Mouse (Mus musculus): ENCODE measurements around the gene Zbbx. TPM values are rescaled to one million over a fixed set of nuclear protein-coding genes. Genes with fewer than 3 reads are reported as not detected.

Zbbx gene
- 0.68 and 0.85 TPM in 2 replicates for polyA plus RNA-seq (2015; fragmentation: Nextera tagmentation; extraction: Ambion mirVana)

DNA sequence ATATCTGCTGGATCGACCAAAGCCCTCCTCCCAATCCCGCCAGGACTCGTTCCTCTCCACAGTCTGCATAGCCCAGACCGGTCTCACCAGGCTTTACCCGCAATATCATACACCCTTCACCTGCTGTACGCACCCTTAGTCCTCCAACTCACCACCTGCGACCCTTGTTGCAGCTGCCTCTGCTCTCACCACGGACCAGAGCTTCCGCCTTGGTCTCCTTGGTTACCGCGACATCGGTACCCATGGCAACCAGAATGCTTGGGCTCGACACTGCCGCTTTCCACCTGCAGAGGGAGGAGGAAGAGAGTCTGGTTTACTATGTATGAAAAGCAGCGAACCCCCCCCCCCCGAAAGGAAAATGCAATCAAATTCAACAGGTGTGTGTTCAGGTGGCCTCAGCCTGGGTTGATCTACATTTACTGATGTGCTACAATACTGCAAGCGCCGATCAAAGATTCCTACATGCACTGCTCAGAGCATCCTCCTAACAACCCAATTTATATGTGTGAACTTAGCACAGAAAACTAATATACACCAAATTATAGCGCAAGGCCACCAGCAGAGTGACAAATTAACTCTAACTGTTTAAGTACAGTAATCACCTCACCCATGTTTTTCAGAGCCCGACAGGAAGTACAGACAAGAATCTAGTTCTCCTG is at the start of gene Zbbx:
TSS of gene Zbbx (minus strand) at position 197 of the 659 bp plus-strand sequence.
- Histone ChIP-seq H3K9me3 (no peaks in the 10 kb centered on the region), H3K9ac (peak within 1 kb of the TSS; percentile 23; the same call in 1 of the 2 replicates), H3K36me3 (replicated peaks) (no peaks in the 10 kb centered on the region), H3K27me3 (replicated peaks) (no peaks in the 10 kb centered on the region), H3K27ac (no peak within 1 kb of the TSS), H3K4me3 (peak within 1 kb of the TSS; percentile 44), H3K4me1 (peaks cover 7% of the 10 kb centered on the region; the same call in 1 of the 2 replicates), H3K4me2 (peak within 1 kb of the TSS; percentile 72)
- peak; percentile 99 for ATAC-seq (replicated peaks)
- 14% methylated on average over 20 of the region's 20 CpGs for WGBS

DNA sequence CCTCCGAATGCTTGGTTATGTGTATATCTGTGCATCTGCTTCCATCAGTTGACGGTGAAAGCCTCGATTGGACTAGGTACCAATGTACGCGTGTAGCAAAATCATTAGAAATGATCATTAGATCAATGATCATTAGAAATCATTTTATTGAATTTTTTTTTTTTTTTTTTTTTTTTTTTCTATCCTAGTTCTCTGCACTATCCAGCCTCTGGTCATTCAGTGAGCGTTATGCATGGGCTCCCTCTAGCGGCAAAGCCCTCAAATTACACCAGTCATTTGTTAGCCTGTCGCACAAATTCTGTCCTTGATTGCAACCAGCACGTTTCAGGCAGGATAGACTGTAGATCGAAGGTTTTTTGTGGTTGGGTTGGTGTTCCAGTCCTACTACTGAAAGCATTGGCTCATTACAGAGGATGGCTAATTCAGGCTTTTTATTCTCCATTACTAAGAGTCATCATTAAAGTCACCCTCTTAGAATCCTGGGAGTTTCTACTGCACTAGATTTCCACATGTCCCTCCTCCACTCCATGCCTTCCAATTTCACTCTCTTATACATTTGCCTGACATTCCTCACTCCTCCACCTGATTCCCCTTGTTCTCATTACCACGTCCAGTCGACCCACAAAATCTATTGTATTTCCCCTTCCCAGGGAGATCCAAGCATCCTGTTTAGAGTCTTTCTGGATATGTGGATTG is 38.1 kb upstream of the Zbbx start:
- WGBS: 42% methylated on average over 12 of the region's 12 CpGs
- Histone ChIP-seq H3K4me1 (no peaks in the 10 kb centered on the region), H3K4me2 (no peak overlapping the region), H3K9ac (no peak overlapping the region), H3K36me3 (replicated peaks) (no peaks in the 10 kb centered on the region), H3K4me3 (no peak overlapping the region), H3K27ac (no peak overlapping the region), H3K27me3 (replicated peaks) (no peaks in the 10 kb centered on the region), H3K9me3 (no peaks in the 10 kb centered on the region)
- peak; percentile 52; the same call in 1 of the 2 replicates for ATAC-seq (replicated peaks)

DNA sequence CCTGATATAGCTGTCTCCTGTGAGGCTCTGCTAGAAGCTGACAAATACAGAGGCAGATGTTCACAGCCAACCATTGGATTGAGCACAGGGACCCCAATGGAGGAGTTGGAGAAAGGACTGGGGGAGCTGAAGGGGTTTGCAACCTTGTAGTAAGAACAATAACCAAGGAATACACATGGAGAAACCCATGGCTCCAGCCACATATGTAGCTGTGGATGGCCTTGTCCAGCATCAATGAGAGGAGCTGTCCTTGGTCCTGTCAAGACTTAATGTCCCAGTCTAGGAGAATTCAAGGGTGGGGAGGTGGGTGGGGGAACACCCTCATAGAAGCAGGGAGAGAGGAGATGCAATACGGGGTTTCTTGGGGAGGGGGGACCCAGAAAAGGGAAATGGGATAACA is 17.8 kb upstream of the Zbbx start:
- H3K9me3 ChIP-seq: no peaks in the 10 kb centered on the region
- no peak overlapping the region for H3K9ac ChIP-seq
- H3K4me1 ChIP-seq: no peaks in the 10 kb centered on the region
- no peak overlapping the region for H3K27ac ChIP-seq
- H3K4me3 ChIP-seq: no peak overlapping the region
- 83% methylated on average over 1 of the region's 1 CpGs for WGBS
- no peaks in the 10 kb centered on the region for H3K36me3 ChIP-seq (replicated peaks)
- no peak for ATAC-seq (replicated peaks)
- no peaks in the 10 kb centered on the region for H3K27me3 ChIP-seq (replicated peaks)
- no peak overlapping the region for H3K4me2 ChIP-seq

DNA sequence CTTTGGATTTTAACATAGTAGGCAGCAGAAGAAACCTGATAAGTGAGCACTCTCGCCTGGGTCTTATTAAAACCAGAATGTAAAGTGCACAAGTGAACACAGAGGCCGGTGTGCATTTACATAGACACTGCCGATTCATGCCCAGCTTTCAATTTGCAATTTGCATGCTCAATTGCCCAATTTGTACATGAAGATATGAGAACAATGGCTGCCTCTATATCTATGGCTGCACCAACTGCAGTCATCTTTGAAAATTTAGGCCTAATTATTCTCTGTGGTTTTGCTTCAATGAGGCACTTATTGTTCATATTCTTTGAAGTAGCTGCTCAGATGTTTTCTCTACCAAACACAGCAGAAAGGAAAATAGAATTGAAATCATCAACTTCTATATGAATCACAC is 23.0 kb downstream of the Zbbx start:
- Histone ChIP-seq H3K4me3 (no peak overlapping the region), H3K9ac (no peak overlapping the region), H3K27me3 (replicated peaks) (no peaks in the 10 kb centered on the region), H3K36me3 (replicated peaks) (no peaks in the 10 kb centered on the region), H3K9me3 (no peaks in the 10 kb centered on the region), H3K4me2 (no peak overlapping the region), H3K27ac (no peak overlapping the region), H3K4me1 (no peaks in the 10 kb centered on the region)
- 38% methylated on average over 3 of the region's 3 CpGs for WGBS
- 0 out of 2 replicates have a peak, but pooled peaks have one; percentile 42 for ATAC-seq (replicated peaks)

DNA sequence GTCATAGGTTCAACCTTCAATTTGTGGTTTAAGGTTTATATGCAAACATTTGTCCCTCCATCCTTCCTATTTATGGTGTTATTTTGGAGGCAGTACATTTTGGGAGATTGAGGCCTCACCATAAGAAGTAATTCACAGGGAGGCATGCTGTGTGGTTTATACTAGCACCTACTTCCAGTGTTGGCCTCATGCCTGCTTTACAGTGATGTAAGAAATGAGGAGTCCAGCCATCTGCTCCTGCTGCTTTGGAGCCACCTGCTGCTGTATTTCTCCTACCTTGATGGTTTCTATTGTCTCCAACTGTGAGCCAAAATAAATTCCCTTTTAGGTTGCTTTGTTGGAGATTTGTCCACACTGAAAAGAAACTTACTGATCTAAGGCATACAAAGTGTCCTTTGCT is 60.0 kb downstream of the Zbbx start:
- no peak overlapping the region for H3K4me3 ChIP-seq
- no peaks in the 10 kb centered on the region for H3K9me3 ChIP-seq
- H3K4me2 ChIP-seq: no peak overlapping the region
- no peaks in the 10 kb centered on the region for H3K4me1 ChIP-seq
- ATAC-seq (replicated peaks): no peak
- H3K36me3 ChIP-seq (replicated peaks): no peaks in the 10 kb centered on the region
- H3K27ac ChIP-seq: no peak overlapping the region
- H3K9ac ChIP-seq: no peak overlapping the region
- no peaks in the 10 kb centered on the region for H3K27me3 ChIP-seq (replicated peaks)

DNA sequence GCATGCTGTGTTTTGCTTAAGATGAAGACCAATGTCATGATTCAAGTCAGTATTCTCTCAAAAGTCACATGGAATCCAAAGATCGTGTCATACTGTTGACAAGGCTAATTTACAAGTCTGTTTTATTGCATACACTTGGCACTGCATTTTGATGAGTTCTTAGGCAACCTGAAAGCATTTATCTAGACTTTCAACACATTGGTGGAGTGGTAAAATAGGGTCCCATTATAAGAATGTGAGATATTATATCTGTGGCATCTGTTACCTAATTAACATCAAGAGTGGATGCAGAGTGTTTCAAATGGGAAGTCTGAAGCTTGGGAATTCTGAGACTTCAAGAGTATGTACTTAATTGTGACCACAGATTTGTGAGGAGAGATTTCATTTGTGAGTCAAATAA is 79.1 kb downstream of the Zbbx start:
- no peak overlapping the region for H3K4me3 ChIP-seq
- H3K4me1 ChIP-seq: no peaks in the 10 kb centered on the region
- 60% methylated on average over 1 of the region's 1 CpGs for WGBS
- no peaks in the 10 kb centered on the region for H3K9me3 ChIP-seq
- H3K27me3 ChIP-seq (replicated peaks): no peaks in the 10 kb centered on the region
- H3K27ac ChIP-seq: no peak overlapping the region
- ATAC-seq (replicated peaks): no peak
- no peak overlapping the region for H3K9ac ChIP-seq
- H3K4me2 ChIP-seq: no peak overlapping the region
- no peaks in the 10 kb centered on the region for H3K36me3 ChIP-seq (replicated peaks)

DNA sequence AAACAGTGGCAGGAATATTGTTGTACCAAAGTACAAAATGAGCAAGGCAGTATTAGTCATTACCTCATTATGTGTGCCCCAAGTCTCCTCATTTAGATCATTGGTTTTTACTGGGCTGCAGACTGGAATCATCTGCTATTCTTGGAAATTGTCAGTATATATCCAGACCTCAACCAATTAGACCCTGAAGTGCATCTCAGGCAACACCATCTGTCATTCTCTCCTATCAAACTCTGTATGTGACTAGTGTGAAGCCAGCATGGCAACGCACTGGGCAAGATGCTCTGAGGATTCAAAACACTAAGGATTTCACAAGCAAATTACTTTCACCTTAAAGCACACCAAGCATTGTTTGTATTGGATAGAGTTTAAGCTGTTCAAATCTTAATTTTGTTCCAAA is 85.9 kb downstream of the Zbbx start:
- Histone ChIP-seq H3K9me3 (no peaks in the 10 kb centered on the region), H3K27ac (no peak overlapping the region), H3K4me3 (no peak overlapping the region), H3K4me2 (no peak overlapping the region), H3K27me3 (replicated peaks) (no peaks in the 10 kb centered on the region), H3K36me3 (replicated peaks) (no peaks in the 10 kb centered on the region), H3K4me1 (no peaks in the 10 kb centered on the region), H3K9ac (no peak overlapping the region)
- WGBS: 73% methylated on average over 1 of the region's 1 CpGs
- ATAC-seq (replicated peaks): no peak

DNA sequence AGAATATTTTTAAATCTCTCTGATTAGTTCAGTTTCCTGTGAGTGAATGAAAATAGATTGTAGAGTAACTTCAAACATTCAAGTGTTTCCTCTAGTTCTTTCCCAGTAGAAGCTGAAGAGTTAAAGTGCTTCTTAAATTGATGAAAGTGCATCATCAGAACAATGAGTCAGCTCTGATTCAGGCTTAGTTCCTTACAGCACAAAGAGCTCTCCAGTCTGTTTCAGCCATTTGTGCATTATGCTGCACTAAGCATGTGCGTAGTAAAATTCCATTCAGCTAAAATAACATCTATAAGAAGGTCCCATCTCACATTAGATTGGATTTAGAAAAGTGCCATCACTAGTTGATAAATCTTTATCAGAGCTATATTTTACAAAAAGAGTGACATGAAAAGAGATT is 155.1 kb downstream of the Zbbx start:
- no peaks in the 10 kb centered on the region for H3K4me1 ChIP-seq
- H3K9ac ChIP-seq: no peak overlapping the region
- ATAC-seq (replicated peaks): no peak
- H3K4me2 ChIP-seq: no peak overlapping the region
- WGBS: 82% methylated on average over 1 of the region's 1 CpGs
- H3K27ac ChIP-seq: no peak overlapping the region
- no peaks in the 10 kb centered on the region for H3K27me3 ChIP-seq (replicated peaks)
- no peaks in the 10 kb centered on the region for H3K9me3 ChIP-seq
- H3K4me3 ChIP-seq: no peak overlapping the region
- H3K36me3 ChIP-seq (replicated peaks): no peaks in the 10 kb centered on the region

Other genes starting within 250 kb of the Zbbx start
- not detected in 2 replicates for gene Serpini2, start 105.0 kb upstream of the Zbbx start, polyA plus RNA-seq (2015; fragmentation: Nextera tagmentation; extraction: Ambion mirVana)

Measured in midbrain, embryonic 15.5 days (tissue).